ENCODE assay signal across 7 mouse cellular contexts in genomic region chr12:13214345-13215278, GRCm38 (mm10). TPM values are rescaled to one million over a fixed set of nuclear protein-coding genes. Genes with fewer than 3 reads are reported as not detected.
DNase-seq lines count a peak whose midpoint lies in the region; ATAC-seq and TF ChIP-seq lines count a peak whose summit lies in the region.

No protein-coding gene starts in this region.

- TF ChIP-seq CTCF in spleen, adult 2 months (IDR thresholded peaks at IDR 0.05; ENCODE audit: extremely low read depth, insufficient read depth, insufficient read length, insufficient replicate concordance): peak; percentile 86; the same call in 1 of the 2 replicates

- no peaks in the 10 kb centered on the region for H3K9me3 ChIP-seq in limb, embryonic 10.5 days (replicated peaks)
- H3K9me3 ChIP-seq in midbrain, embryonic 14.5 days (ENCODE audit: control insufficient read depth, low read length): peaks cover 4% of the 10 kb centered on the region; the same call in 1 of the 2 replicates

- H3K36me3 ChIP-seq in limb, embryonic 10.5 days: peaks cover 30% of the 10 kb centered on the region
- peaks cover 23% of the 10 kb centered on the region for H3K36me3 ChIP-seq in midbrain, embryonic 14.5 days (ENCODE audit: control insufficient read depth, insufficient read depth, low read length)
- peaks cover 11% of the 10 kb centered on the region for H3K36me3 ChIP-seq in spleen, adult 2 months (ENCODE audit: control insufficient read depth, insufficient read depth, low read length)

- H3K9ac ChIP-seq in midbrain, embryonic 14.5 days (replicated peaks; ENCODE audit: low read length): no peak overlapping the region

- WGBS in limb, embryonic 10.5 days: 13% methylated on average over 11 of the region's 11 CpGs
- 33% methylated on average over 11 of the region's 11 CpGs for WGBS in midbrain, embryonic 14.5 days
- 53% methylated on average over 11 of the region's 11 CpGs for WGBS in spleen, adult 2 months

- peak; percentile 87 for DNase-seq in adrenal gland, postnatal 10 days
- DNase-seq in embryo, embryonic 9.5 days (ENCODE audit: extremely low spot score): peak; percentile 89
- peak; percentile 82 for DNase-seq in kidney, adult 11 months
- peak; percentile 92 for DNase-seq in limb, embryonic 10.5 days (ENCODE audit: low spot score)
- peak; percentile 94 for DNase-seq in midbrain, embryonic 14.5 days
- peak; percentile 32 to 58 for DNase-seq in spleen, adult 2 months (ENCODE audit: low read depth in 1 of 2, low spot score in 2 of 2)

- H3K27ac ChIP-seq in limb, embryonic 10.5 days: peak overlapping the region; percentile 76
- no peak overlapping the region for H3K27ac ChIP-seq in midbrain, embryonic 14.5 days (replicated peaks; ENCODE audit: low read depth, low read length)
- H3K27ac ChIP-seq in spleen, adult 2 months (ENCODE audit: insufficient read depth, low read length): no peak overlapping the region

- TF ChIP-seq POLR2A in spleen, adult 2 months (IDR thresholded peaks at IDR 0.05; ENCODE audit: low read depth, low read length): no peak

- H3K4me3 ChIP-seq in limb, embryonic 10.5 days: no peak overlapping the region
- H3K4me3 ChIP-seq in midbrain, embryonic 14.5 days (replicated peaks; ENCODE audit: low read depth, low read length): no peak overlapping the region
- no peak overlapping the region for H3K4me3 ChIP-seq in spleen, adult 2 months (ENCODE audit: extremely low read depth, insufficient read depth, insufficient read length)

- peaks cover 23% of the 10 kb centered on the region for H3K4me1 ChIP-seq in limb, embryonic 10.5 days
- H3K4me1 ChIP-seq in midbrain, embryonic 14.5 days (ENCODE audit: control insufficient read depth, insufficient read depth, low read length): 0 out of 2 replicates have a peak, but pooled peaks cover 4% of the 10 kb centered on the region
- H3K4me1 ChIP-seq in spleen, adult 2 months (ENCODE audit: control insufficient read depth, insufficient read depth, insufficient read length): no peaks in the 10 kb centered on the region

- peak; percentile 94 for ATAC-seq in granulocyte monocyte progenitor cell, adult 5-6 weeks (replicated peaks; ENCODE audit: poor library complexity, severe bottlenecking)
- peak; percentile 92 for ATAC-seq in midbrain, embryonic 14.5 days (ENCODE audit: low FRiP score, low TSS enrichment)

- no peaks in the 10 kb centered on the region for H3K27me3 ChIP-seq in limb, embryonic 10.5 days (ENCODE audit: low read depth, poor library complexity, severe bottlenecking)
- H3K27me3 ChIP-seq in midbrain, embryonic 14.5 days (ENCODE audit: control insufficient read depth, insufficient read depth, low read length): no peaks in the 10 kb centered on the region
- no peaks in the 10 kb centered on the region for H3K27me3 ChIP-seq in spleen, adult 2 months (ENCODE audit: control insufficient read depth, insufficient read depth, low read length)

- no peak overlapping the region for H3K4me2 ChIP-seq in midbrain, embryonic 14.5 days (ENCODE audit: low read length)

RNA-seq across cellular contexts. Expression of gene Ddx1, which starts 34.4 kb away (rescaled TPM):
- 100 to 1,000 TPM in 1 of 2 experiments, 10 to 100 TPM in 1; 97.6 to 104 TPM for total RNA-seq in adrenal gland, postnatal 10 days (2021)
- total RNA-seq in granulocyte monocyte progenitor cell, adult 5-6 weeks (2014; fragmentation: Nextera tagmentation): 64.1 and 88.5 TPM in 2 replicates
- 220 and 249 TPM in 2 replicates for total RNA-seq in granulocyte monocyte progenitor cell, adult 5-6 weeks (2017)
- 199 and 208 TPM in 2 replicates for polyA plus RNA-seq in limb, embryonic 10.5 days (2016; fragmentation: Nextera tagmentation; extraction: Ambion mirVana)
- polyA plus RNA-seq in midbrain, embryonic 14.5 days (2014; fragmentation: Nextera tagmentation; extraction: Ambion mirVana): 130 and 157 TPM in 2 replicates
- 2.1 and 2.3 TPM in 2 replicates for polyA plus RNA-seq in spleen, adult 2 months (2012; rRNA removed)

RNA-seq across cellular contexts. Expression of gene Nbas, which starts 54.3 kb away (rescaled TPM):
- total RNA-seq in adrenal gland, postnatal 10 days (2021): 10 to 100 TPM; 21.5 to 29.2 TPM
- total RNA-seq in granulocyte monocyte progenitor cell, adult 5-6 weeks (2014; fragmentation: Nextera tagmentation): 21.7 and 22.1 TPM in 2 replicates
- total RNA-seq in granulocyte monocyte progenitor cell, adult 5-6 weeks (2017): 24.0 and 25.8 TPM in 2 replicates
- 15.2 and 18.3 TPM in 2 replicates for polyA plus RNA-seq in limb, embryonic 10.5 days (2016; fragmentation: Nextera tagmentation; extraction: Ambion mirVana)
- 18.3 and 23.1 TPM in 2 replicates for polyA plus RNA-seq in midbrain, embryonic 14.5 days (2014; fragmentation: Nextera tagmentation; extraction: Ambion mirVana)
- polyA plus RNA-seq in spleen, adult 2 months (2012; rRNA removed): 7.9 and 9.7 TPM in 2 replicates

Comparison
In these comparisons a context has a peak if more than half of its experiments do, and no peak if none do; other contexts are left out.
1. RNA of gene Ddx1, which starts 34.4 kb away (polyA plus RNA-seq): 199 to 208 TPM in limb, embryonic 10.5 days and 130 to 157 TPM in midbrain, embryonic 14.5 days; 2.1 to 2.3 TPM in spleen, adult 2 months; every median in the first group is over 10 times any median in the second.
2. Peak in every context shown above with its lines, with median percentiles within 50 percentile points of each other: DNase-seq.